Mouse (Mus musculus): ENCODE data around the gene Cdc42ep3. TPM values are rescaled to one million over a fixed set of nuclear protein-coding genes. Genes with fewer than 3 reads are reported as not detected.

Gene Cdc42ep3
- polyA plus RNA-seq, 1 experiment from 2014 or later = 30.3 TPM

DNA sequence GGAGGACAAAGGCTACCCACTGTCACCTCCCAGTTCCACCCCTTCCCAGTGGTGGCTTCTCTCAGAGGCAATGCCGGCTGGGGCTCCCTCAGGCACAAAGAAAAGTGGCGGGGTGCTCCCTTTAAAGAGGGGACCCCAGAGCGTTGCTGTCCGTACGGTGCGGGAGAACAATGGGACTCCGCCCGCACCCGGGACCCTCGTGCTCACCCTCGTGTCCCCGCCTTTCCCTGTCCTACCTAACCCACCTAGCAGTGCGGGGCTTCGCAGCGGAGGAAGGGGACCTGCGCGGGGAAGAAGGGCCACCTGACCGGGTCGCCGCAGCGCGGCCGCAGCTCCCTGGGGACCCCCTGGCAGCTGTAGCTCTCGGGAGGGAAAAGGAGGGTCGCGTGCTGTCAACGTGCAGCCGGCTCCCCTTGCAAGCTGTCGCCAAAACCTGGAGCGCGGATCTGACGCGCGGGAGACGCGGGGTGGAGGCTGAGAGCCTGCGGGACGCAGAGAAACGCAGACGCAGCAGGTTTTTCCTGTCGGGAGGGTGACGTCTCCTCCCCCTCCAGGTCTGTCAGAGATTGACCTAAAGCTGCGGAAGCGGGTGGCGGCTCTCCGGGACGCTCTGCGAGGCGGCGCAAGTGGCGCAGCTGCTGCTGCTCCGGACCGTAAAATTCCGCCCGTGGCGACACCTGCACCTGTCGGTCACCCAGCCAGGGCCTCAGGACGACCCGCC lies 540 bp upstream of the Cdc42ep3 start:
- WGBS = under 1% methylated on average over 59 of the region's 59 CpGs
- peak; percentile 84 for DNase-seq (ENCODE audit: low spot score)
- H3K4me1 ChIP-seq = peaks cover 47% of the 10 kb centered on the region

DNA sequence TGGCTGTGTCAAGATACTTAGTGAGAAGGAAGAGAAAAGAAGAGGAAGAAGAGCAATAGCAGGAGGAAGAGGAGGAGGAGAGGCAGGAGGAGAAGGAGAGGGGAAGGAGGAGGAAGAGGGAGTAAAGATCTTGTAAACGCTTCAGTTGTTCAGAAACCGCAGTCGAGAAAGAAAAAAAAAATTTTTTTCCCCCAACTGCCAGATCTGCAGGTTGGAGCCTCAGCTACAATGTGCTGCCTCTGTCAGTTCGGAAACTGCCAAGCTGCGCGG lies 782 bp downstream of the Cdc42ep3 start:
- H3K36me3 ChIP-seq = peaks cover 5% of the 10 kb centered on the region; the same call in 1 of the 2 replicates
- peak overlapping the region; percentile 74 for H3K4me3 ChIP-seq
- 0% methylated on average over 6 of the region's 6 CpGs for WGBS
- DNase-seq (ENCODE audit: low spot score) = no peak
- peaks cover 50% of the 10 kb centered on the region for H3K4me1 ChIP-seq
- H3K27ac ChIP-seq = peak overlapping the region; percentile 88
- H3K9me3 ChIP-seq (replicated peaks) = no peaks in the 10 kb centered on the region
- H3K27me3 ChIP-seq (ENCODE audit: low read depth, poor library complexity, severe bottlenecking) = peaks cover 42% of the 10 kb centered on the region

More for the DNA sequence above, 540 bp upstream of the Cdc42ep3 start:
- Histone ChIP-seq H3K36me3 (no peaks in the 10 kb centered on the region), H3K4me3 (peak overlapping the region; percentile 74), H3K27me3 (ENCODE audit: low read depth, poor library complexity, severe bottlenecking) (peaks cover 42% of the 10 kb centered on the region), H3K9me3 (replicated peaks) (no peaks in the 10 kb centered on the region), H3K27ac (peak overlapping the region; percentile 88)

GRCm38 (mm10) chr17:79353446-79354173 lies 1.3 kb downstream of the Cdc42ep3 start:
- 3% methylated on average over 16 of the region's 16 CpGs for WGBS
- Histone ChIP-seq H3K27me3 (ENCODE audit: low read depth, poor library complexity, severe bottlenecking) (peaks cover 42% of the 10 kb centered on the region), H3K27ac (peak overlapping the region; percentile 88; the same call in 1 of the 2 replicates)

DNA sequence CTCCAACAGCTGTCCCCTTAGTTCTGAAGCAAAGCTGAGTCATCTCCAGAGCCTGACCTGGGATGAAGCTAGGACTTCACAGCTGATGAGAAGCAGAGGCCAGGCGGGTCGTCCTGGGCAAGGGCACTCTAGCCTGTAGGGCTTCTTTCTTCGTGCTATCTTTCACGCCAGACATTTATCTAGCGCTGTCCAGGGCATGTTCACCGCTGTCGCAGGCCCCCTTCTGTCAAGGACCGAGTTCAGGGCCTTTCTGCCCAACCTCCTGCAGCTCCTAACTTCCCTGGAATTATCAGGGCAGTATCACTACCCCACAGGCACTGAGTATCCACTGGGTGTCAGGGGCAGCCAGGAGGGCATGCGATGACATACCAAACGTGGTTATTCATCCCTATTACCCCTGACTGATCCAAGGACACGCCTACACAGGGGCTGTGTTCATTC lies 4.1 kb downstream of the Cdc42ep3 start:
- H3K9me3 ChIP-seq (replicated peaks) = no peaks in the 10 kb centered on the region
- DNase-seq (ENCODE audit: low spot score) = no peak
- peaks cover 5% of the 10 kb centered on the region; the same call in 1 of the 2 replicates for H3K36me3 ChIP-seq
- peaks cover 20% of the 10 kb centered on the region for H3K27me3 ChIP-seq (ENCODE audit: low read depth, poor library complexity, severe bottlenecking)
- 70% methylated on average over 11 of the region's 11 CpGs for WGBS
- 0 out of 2 replicates have a peak overlapping the region, but pooled peaks have one; percentile 16 for H3K27ac ChIP-seq
- no peak overlapping the region for H3K4me3 ChIP-seq
- peaks cover 47% of the 10 kb centered on the region for H3K4me1 ChIP-seq

More at GRCm38 (mm10) chr17:79353446-79354173, 1.3 kb downstream of the Cdc42ep3 start:
- peak overlapping the region; percentile 74 for H3K4me3 ChIP-seq
- H3K36me3 ChIP-seq = peaks cover 5% of the 10 kb centered on the region; the same call in 1 of the 2 replicates
- peak; percentile 43 for DNase-seq (ENCODE audit: low spot score)
- no peaks in the 10 kb centered on the region for H3K9me3 ChIP-seq (replicated peaks)
- peaks cover 46% of the 10 kb centered on the region for H3K4me1 ChIP-seq

GRCm38 (mm10) chr17:79349371-79349770 lies 5.5 kb downstream of the Cdc42ep3 start:
- DNase-seq (ENCODE audit: low spot score) = no peak
- WGBS = 82% methylated on average over 4 of the region's 4 CpGs
- no peak overlapping the region for H3K27ac ChIP-seq
- H3K36me3 ChIP-seq = peaks cover 5% of the 10 kb centered on the region; the same call in 1 of the 2 replicates
- H3K9me3 ChIP-seq (replicated peaks) = no peaks in the 10 kb centered on the region
- peaks cover 15% of the 10 kb centered on the region for H3K27me3 ChIP-seq (ENCODE audit: low read depth, poor library complexity, severe bottlenecking)
- H3K4me3 ChIP-seq = no peak overlapping the region
- peaks cover 40% of the 10 kb centered on the region for H3K4me1 ChIP-seq

DNA sequence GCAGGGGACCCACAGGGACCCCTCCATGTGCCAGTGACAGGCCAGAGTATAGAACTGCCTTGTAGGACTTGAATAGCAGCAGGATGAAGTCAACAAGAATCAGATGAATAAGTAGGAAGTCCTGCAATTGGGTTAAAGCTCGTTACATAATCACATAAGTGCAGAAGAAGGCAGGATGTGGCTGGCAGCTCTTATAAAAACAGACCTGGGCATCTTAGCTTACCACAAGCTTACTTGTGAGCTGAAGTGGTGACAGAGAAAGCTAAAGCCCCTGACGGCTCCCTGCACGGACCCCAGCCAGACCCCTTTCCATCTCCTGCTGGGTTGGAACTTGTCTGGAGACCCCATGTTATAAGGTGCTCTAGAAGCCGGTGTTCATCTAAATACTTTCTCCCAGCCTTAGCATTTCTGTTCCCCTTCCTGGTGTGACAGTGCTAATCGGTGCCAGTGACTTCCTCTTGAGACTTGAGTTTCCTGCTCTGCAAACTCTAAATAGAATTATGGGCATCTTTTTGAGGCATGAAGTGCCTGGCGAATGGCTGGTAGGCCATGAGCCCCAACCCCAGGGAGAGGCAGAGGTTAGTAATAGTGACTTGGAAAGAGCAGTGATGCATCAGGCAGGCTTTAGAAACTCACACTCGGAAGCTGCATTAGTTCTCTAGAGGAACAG lies 6.8 kb downstream of the Cdc42ep3 start:
- H3K4me3 ChIP-seq = no peak overlapping the region
- H3K4me1 ChIP-seq = peaks cover 32% of the 10 kb centered on the region
- no peaks in the 10 kb centered on the region for H3K9me3 ChIP-seq (replicated peaks)
- peaks cover 5% of the 10 kb centered on the region; the same call in 1 of the 2 replicates for H3K36me3 ChIP-seq
- DNase-seq (ENCODE audit: low spot score) = peak; percentile 28
- H3K27me3 ChIP-seq (ENCODE audit: low read depth, poor library complexity, severe bottlenecking) = peaks cover 10% of the 10 kb centered on the region; the same call in 1 of the 2 replicates
- 81% methylated on average over 7 of the region's 7 CpGs for WGBS
- no peak overlapping the region for H3K27ac ChIP-seq

DNA sequence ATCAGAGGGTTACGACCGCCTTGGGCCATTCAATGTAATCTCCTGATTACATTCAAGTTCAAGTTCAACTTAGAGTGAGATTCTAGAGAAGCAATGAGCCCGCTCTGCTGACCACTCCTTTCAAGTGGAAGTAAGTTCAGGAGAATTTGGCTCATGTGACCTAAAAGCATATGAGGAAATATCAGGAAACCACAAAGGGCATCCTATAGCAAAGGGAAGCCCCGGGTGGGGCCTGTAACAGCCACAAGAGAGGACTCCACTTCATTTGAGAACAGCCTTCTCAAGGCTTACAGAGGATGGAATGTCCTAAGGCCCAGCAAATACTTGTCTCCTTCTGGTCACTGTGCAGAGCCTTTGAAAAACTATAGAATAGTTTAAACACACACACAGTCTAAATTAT lies 7.6 kb downstream of the Cdc42ep3 start:
- Histone ChIP-seq H3K4me1 (peaks cover 34% of the 10 kb centered on the region), H3K4me3 (no peak overlapping the region), H3K27me3 (ENCODE audit: low read depth, poor library complexity, severe bottlenecking) (peaks cover 3% of the 10 kb centered on the region; the same call in 1 of the 2 replicates), H3K9me3 (replicated peaks) (no peaks in the 10 kb centered on the region), H3K36me3 (peaks cover 5% of the 10 kb centered on the region; the same call in 1 of the 2 replicates), H3K27ac (no peak overlapping the region)
- 92% methylated on average over 4 of the region's 4 CpGs for WGBS
- DNase-seq (ENCODE audit: low spot score) = peak; percentile 25

- Histone ChIP-seq H3K27ac (no peak overlapping the region), H3K9me3 (replicated peaks) (no peaks in the 10 kb centered on the region), H3K4me3 (no peak overlapping the region), H3K36me3 (peaks cover 9% of the 10 kb centered on the region), H3K27me3 (ENCODE audit: low read depth, poor library complexity, severe bottlenecking) (no peaks in the 10 kb centered on the region; the same call in 1 of the 2 replicates), H3K4me1 (peaks cover 37% of the 10 kb centered on the region)
- no peak for DNase-seq (ENCODE audit: low spot score)
- 94% methylated on average over 25 of the region's 25 CpGs for WGBS
Measured at GRCm38 (mm10) chr17:79345001-79345709, 9.7 kb downstream of the Cdc42ep3 start.

- peak overlapping the region; percentile 30; the same call in 1 of the 2 replicates for H3K27ac ChIP-seq
- no peak overlapping the region for H3K4me3 ChIP-seq
- whole genome bisulfite sequencing = 73% methylated on average over 5 of the region's 5 CpGs
- DNase-seq (ENCODE audit: low spot score) = no peak
- peaks cover 33% of the 10 kb centered on the region for H3K4me1 ChIP-seq
- no peaks in the 10 kb centered on the region for H3K27me3 ChIP-seq (ENCODE audit: low read depth, poor library complexity, severe bottlenecking)
- H3K36me3 ChIP-seq = peaks cover 8% of the 10 kb centered on the region
- H3K9me3 ChIP-seq (replicated peaks) = no peaks in the 10 kb centered on the region
Measured at GRCm38 (mm10) chr17:79343334-79343946, 11.5 kb downstream of the Cdc42ep3 start.

- Histone ChIP-seq H3K27ac (peak overlapping the region; percentile 30), H3K4me3 (no peak overlapping the region), H3K36me3 (peaks cover 8% of the 10 kb centered on the region), H3K27me3 (ENCODE audit: low read depth, poor library complexity, severe bottlenecking) (no peaks in the 10 kb centered on the region), H3K9me3 (replicated peaks) (no peaks in the 10 kb centered on the region), H3K4me1 (peaks cover 27% of the 10 kb centered on the region)
- no peak for DNase-seq (ENCODE audit: low spot score)
- 64% methylated on average over 3 of the region's 3 CpGs for WGBS
Measured at GRCm38 (mm10) chr17:79342639-79343333, 12.1 kb downstream of the Cdc42ep3 start.

- 74% methylated on average over 7 of the region's 7 CpGs for WGBS
- no peaks in the 10 kb centered on the region for H3K9me3 ChIP-seq (replicated peaks)
- H3K27me3 ChIP-seq (ENCODE audit: low read depth, poor library complexity, severe bottlenecking) = no peaks in the 10 kb centered on the region
- H3K36me3 ChIP-seq = peaks cover 10% of the 10 kb centered on the region
- H3K4me1 ChIP-seq = peaks cover 27% of the 10 kb centered on the region
- H3K4me3 ChIP-seq = no peak overlapping the region
- no peak overlapping the region for H3K27ac ChIP-seq
- DNase-seq (ENCODE audit: low spot score) = no peak
Measured at GRCm38 (mm10) chr17:79341946-79342470, 12.9 kb downstream of the Cdc42ep3 start.
